Mouse (Mus musculus) spleen, postnatal 14 days (tissue): ENCODE data around the gene Tbx15.

Source experiments
- DNase-seq, 2 experiments: peaks; one replicate each; pipeline ENCODE4 v3.0.0; 2021 to 2022; ENCODE audit warnings: low spot score in 2 of 2

The Tbx15 gene

DNA sequence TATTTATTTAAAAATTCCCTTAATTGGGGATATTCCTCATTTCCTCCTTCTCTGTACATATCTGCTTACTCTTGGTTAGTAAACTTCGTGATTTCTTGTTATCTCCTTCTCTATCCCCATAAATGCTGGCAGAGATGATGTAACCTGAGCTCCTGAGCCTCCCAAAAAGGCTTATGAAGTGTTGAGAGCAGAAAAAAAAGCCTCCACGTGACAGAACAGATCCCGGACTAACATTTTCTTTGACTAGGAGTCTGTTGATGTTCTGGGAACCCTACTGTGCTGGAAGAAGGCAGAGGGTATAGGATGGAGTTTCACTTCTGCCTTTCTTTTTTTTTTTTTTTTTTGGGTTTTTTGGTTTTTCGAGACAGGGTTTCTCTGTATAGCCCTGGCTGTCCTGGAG lies 146.9 kb downstream of the Tbx15 start:
- DNase-seq = no peak
